Mouse (Mus musculus) small intestine, adult 2 months (tissue): ENCODE data around the gene Nmu.

Source experiments
- CTCF ChIP-seq: fragments of 200-500 bp; IDR thresholded peaks from 2 replicates; pipeline ENCODE4 v1.5.1; 2012; ENCODE audit warnings: low read depth, mild to moderate bottlenecking, control low read depth, inconsistent platforms, low read length, moderate library complexity, mixed read lengths; ENCODE audit not compliant: insufficient replicate concordance, insufficient read length; ENCODE audit errors: extremely low read depth
- POLR2A ChIP-seq: fragments of 200-500 bp; IDR thresholded peaks from 2 replicates; pipeline ENCODE4 v1.6.1; 2012; ENCODE audit warnings: low read depth, mild to moderate bottlenecking, control low read depth, inconsistent platforms, low read length, moderate library complexity

GRCm38 (mm10) chr5:76321249-76322196, 42.1 kb downstream of the Nmu start:
- TF ChIP-seq CTCF (no peak), POLR2A (no peak)
